Mouse (Mus musculus): ENCODE results near the gene Obp1b. TPM values are rescaled to one million over a fixed set of nuclear protein-coding genes. Genes with fewer than 3 reads are reported as not detected.
"Not testable (repeated sequence)": the region's sequence is repeated elsewhere in the genome, so short reads cannot be mapped to it uniquely, and the experiment has no call there.

Obp1b gene
- not detected in 2 replicates for polyA plus RNA-seq (2012; rRNA removed)

DNA sequence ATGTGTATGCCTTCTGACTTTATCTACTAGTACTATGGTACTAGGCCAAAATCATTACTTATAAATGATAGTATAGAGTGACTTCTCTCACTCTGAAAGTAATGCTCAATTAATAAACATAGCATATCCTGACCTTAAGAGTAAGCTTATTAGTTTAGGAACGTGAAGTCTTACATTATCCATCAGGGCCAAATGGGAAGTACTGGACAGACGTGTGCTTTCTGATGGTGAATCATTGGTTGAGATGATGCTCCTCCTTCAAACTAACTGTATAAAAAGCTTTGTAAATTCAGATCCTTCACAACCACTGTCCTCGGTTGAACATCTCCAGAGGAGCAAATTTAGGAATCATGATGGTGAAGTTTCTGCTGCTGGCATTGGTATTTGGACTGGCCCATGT, at the start of gene Obp1b:
Gene Obp1b, plus strand, starts transcription at position 301 of the 400 bp plus-strand sequence.
- DNase-seq; H3K27ac ChIP-seq (ENCODE audit: insufficient read depth, low read length); H3K4me3 ChIP-seq (replicated peaks; ENCODE audit: insufficient read depth, low read depth, low read length); H3K27me3 ChIP-seq (ENCODE audit: control insufficient read depth, insufficient read depth, low read length); H3K4me1 ChIP-seq (ENCODE audit: control insufficient read depth, insufficient read depth, low read length): not testable (repeated sequence)
- no CpG with 5 or more reads among the region's 3 CpGs for WGBS

DNA sequence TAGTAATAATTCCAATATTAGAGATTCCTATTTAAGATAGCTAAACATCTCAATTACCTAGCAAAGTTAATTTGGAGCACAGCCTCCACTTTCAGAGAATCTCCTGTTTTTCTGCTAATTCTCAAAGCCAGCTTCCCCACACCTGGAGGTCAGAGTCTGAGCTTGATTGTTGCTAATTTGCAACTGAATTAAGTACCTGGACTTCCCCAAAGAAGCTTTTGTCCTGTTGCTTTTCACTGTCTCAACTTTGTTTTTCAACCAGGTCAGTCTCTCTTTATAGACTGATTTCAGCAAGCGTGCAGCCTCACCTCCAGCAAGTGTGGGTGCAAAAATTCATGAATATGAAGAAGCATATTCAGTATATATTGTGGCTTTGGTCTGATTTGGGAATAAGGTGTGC, 15.6 kb downstream of the Obp1b start:
- H3K27me3 ChIP-seq (ENCODE audit: control insufficient read depth, insufficient read depth, low read length); H3K27ac ChIP-seq (ENCODE audit: insufficient read depth, low read length); H3K4me3 ChIP-seq (replicated peaks; ENCODE audit: insufficient read depth, low read depth, low read length); DNase-seq; H3K4me1 ChIP-seq (ENCODE audit: control insufficient read depth, insufficient read depth, low read length): not testable (repeated sequence)
- WGBS = 54% methylated on average over 1 of the region's 1 CpGs

DNA sequence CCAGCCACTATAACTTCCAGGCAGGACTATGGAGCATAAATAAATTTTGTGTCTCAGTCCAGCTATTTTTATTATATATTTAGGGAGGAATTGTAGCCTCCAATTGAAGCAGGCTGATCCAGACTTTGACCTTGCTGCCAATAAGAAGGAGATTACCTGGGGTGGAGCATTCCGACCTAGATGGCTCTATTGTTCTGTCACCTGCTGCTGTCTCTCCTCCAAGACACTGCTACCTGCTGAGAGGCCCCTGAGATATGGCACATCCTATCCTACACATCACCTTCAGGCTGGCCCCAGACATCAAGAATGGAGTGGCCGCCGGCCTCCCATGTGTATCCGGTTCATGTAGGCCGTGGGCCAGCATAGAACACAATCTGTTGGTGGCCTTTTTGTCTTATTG, 16.3 kb downstream of the Obp1b start:
- H3K4me3 ChIP-seq (replicated peaks; ENCODE audit: insufficient read depth, low read depth, low read length) = no peak overlapping the region
- no peak overlapping the region for H3K27ac ChIP-seq (ENCODE audit: insufficient read depth, low read length)
- H3K4me1 ChIP-seq (ENCODE audit: control insufficient read depth, insufficient read depth, low read length) = no peaks in the 10 kb centered on the region
- no peak for TF ChIP-seq CTCF (IDR thresholded peaks at IDR 0.05; ENCODE audit: borderline replicate concordance, insufficient read depth, low read depth, low read length)
- no peak for TF ChIP-seq POLR2A (IDR thresholded peaks at IDR 0.05; ENCODE audit: borderline replicate concordance, insufficient read depth, low read length)
- H3K27me3 ChIP-seq (ENCODE audit: control insufficient read depth, insufficient read depth, low read length) = no peaks in the 10 kb centered on the region
- 88% methylated on average over 5 of the region's 5 CpGs for WGBS
- DNase-seq = no peak

Other genes starting within 250 kb of the Obp1b start
- not detected in 2 replicates for gene Obp1a, start 95.4 kb upstream of the Obp1b start, polyA plus RNA-seq (2012; rRNA removed)
- not detected in 2 replicates for gene Gm5938, start 61.3 kb upstream of the Obp1b start, polyA plus RNA-seq (2012; rRNA removed)
- gene Gm14743, start 59.1 kb downstream of the Obp1b start, polyA plus RNA-seq (2012; rRNA removed) = not detected in 2 replicates
- gene 4930480E11Rik, start 182.9 kb downstream of the Obp1b start, polyA plus RNA-seq (2012; rRNA removed) = not detected in 2 replicates

Data from cerebellum, adult 2 months (tissue).